Mouse (Mus musculus) cerebellum, postnatal 10 days (tissue): Measurements from ENCODE around the gene D630036H23Rik.
"Not testable (repeated sequence)": the region's sequence is repeated elsewhere in the genome, so short reads cannot be mapped to it uniquely, and the experiment has no call there.

ENCODE experiments used
- DNase-seq, 2 experiments: peaks; one replicate each; pipeline ENCODE4 v3.0.0; 2021; ENCODE audit warnings: mixed read lengths in 2 of 2

Gene D630036H23Rik

DNA sequence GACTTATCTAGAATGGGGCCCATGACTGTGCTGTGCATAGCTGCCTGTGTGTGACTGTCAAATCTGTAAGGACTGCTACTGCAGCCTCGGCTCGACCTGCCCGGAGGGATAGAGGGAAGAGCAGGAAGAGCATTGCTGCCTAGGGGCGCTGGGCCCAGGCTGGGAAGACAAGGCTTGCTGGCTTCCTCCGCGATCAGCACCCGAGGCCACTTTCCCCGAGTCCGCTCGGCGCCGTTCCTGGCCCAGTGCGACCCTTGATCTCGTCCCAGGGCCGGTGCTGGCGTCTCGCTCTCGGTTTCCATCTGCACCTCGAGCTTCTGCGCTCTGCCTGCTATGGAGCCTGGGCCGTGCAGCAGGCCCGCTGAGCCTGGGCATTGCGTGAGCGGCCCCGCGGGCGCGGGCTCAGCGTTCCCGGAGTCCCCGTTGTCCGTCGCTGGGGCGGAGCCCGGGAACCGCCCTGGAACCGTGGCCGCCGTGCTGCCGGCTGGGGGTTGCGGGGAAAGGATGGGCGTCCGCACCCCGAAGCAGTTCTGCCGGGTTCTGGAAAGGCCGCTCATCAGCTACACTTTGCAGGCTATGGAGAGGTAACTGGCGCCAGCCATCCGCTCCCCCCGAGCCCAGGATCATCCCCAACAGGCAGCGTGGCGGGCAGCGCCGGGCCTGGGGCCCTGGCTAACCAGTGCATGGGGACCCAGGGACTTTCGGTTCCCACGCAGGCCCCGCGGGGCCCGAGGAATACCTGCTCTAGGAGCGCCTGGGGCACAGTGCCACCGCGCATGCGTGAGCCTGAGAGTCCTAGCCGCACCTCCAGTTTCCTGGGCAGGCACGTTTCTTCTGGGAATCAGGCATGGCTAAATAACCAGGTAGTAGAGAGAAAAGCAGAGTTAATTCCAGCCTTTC lies at the start of gene D630036H23Rik, which contains the start of gene Ispd:
Gene D630036H23Rik, minus strand, starts transcription at position 741 of the 900 bp plus-strand sequence.
Gene Ispd, plus strand, starts transcription at position 10 of the 900 bp plus-strand sequence.
- peak; percentile 94 for DNase-seq

GRCm38 (mm10) chr12:36426163-36427045 lies 44.4 kb upstream of the D630036H23Rik start:
- no peak for DNase-seq

DNA sequence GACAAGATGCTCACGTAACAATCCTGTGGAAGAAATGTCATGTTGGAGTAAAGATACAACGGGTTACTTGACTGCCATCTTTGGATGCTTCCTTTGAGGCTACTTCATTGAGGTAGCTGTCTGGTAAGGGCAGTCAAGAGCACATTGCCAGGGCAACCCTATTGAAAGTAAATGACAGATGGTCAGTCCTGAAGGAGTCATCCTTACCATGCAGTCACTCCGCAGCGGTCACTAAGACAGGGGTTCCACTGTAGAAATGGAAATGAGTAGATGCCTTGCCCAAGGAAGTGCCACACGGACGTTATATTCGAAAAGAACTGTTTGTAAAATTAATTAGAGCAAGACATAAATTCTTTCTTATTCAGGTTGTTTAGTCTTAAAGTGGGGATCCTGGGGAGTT lies 43.3 kb upstream of the D630036H23Rik start:
- DNase-seq: no peak

GRCm38 (mm10) chr12:36423677-36424076 lies 41.7 kb upstream of the D630036H23Rik start:
- DNase-seq: peak in 1 of 2 experiments; percentile 11

DNA sequence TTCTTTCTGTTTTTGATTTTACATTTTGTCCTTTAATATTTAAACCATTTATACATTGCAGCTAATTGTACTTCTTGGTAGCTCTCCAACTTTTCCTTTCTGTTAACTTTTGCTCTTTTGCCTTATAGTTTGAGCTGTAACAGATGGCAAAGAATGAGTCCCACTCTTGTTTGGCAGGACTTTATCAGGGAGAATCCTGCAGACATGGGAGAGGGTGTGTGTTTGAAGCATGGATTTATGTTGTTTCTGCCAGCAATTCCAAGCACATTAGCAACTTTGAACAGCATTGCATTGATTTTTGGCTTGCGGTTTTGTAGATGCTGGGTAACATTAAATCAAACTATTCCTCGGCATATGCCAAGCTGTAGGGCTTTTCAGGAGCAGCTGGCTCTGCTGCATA lies 13.1 kb upstream of the D630036H23Rik start:
- no peak for DNase-seq

DNA sequence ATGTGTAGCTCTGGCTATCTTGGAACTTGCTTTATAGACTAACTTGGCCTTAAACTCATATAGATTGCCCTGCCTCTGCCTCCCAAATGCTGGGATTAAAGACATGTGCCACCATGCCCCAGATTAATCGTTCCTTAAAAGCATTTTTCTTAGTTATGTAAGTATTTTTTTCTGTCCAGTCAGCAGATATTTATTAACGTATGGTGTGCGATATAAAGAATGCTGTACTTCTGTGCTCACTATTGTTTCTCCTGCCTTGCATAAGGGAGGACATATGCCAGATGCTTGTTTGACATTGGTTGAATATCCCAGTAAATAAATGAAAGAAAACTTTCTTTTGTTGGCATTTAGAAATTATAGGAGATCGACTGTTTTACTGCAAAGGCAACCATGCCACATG lies 5.0 kb upstream of the D630036H23Rik start:
- DNase-seq: no peak

DNA sequence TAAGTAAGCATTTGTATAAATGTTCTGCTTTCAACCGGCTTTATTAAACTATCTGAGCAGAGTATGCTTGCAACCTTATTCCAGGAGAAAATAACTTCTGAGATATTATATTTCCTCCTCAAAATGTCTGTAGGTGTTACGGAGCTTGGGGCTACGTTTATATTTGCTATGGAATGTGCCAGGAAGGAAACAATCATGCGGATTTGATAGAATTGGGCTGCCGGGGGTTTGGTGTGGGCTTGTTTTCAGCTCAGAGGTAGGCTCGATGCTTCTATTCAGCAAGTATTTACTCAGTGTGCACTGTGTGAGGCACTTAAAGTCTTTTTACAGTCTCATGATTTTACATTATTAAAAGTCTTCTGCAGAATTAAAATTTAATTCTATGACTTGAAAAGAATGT lies 3.4 kb upstream of the D630036H23Rik start:
- no peak for DNase-seq

DNA sequence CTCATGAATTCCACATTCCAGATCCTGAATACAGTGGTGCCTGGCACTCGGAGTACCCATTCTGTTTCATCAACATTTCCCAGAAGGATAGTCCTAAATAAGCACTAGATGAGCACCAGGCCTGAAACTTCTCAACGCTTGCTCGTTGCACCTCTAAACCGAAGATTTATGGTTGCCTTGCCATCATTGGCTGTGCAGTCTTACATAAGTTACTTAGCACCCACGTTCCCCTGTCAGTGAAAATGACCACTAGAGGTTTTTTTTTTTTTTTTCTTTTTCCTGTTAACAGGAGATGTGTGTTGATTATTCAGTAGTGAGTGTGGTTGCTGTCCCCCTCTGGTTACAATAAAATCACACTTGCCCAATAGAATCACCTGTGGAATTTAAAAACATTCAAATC lies 1.2 kb downstream of the D630036H23Rik start:
- DNase-seq: peak in 1 of 2 experiments; percentile 26

- DNase-seq: no peak
Observed at GRCm38 (mm10) chr12:36380254-36380653, 1.7 kb downstream of the D630036H23Rik start.

DNA sequence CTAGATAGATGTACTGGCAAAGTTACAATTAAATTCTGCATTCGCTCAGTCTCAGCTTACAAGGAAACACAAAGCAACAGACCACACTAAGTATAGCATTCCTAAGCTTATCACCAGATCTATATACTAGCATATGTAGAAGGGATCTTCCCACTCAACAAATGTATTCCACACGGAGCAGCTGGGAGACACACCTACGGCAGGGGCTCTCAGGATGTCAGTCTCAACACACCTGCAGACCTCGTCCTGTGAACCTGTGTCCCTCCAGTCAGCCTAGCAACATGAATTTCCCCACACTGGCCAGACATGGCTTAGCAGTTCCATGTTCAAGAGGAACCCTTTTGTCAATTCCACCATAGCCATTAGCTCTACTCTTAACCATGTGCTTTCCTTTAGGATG lies 5.6 kb downstream of the D630036H23Rik start:
- DNase-seq: not testable (repeated sequence)

DNA sequence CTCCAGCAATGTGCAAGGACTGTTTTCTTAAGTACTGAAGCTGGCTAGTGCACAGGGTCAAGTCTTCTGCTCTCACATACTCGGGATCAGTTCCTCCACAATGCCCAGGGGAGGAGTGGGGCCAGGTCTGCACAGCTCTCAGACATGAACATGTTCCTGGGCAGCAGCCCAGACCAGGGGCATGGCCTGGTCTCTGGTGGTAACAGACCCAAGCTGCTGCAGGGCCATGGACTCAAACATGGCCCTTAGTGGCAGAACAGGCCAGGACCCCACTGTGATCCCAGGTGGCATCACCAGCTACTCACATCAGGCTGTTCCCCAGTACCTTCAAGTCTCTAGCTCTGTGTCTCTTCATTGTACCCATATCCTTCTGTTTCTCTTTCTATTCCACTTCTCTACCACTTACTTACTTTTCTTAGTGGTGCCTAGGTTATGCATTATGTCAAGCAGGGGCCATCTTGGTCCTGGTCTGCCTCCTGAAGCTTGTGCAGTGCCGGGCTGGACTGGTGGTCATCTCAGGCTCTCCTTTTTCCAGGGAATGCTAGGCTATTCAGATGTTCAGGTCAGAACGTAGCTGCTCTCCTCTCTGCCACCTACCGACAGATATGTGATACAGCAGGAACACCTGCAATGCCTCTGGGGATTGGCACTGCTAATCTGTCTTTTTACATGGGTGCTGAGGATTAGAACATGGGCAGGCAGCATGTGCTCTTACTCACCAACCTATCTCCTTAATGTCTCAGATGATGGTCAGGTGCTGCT lies 8.6 kb downstream of the D630036H23Rik start:
- DNase-seq: no peak

DNA sequence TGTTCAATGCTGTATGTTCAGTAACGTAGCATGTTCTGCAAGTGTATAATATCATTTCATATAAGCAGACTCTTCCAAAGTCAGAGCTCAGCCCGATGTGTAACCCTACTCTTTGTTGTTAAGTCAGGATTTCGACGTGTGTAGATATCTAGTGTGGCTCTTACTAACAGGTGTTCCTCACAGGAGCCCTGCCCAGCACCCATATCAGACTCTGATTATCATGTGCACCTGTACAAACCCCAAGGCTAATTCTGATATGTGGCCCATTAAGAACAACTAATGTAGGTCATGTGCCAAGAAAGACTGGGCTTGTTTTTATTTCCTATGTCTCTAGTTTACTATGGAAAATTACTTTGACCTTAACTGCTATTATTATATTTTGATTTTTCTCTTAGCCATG lies 18.0 kb downstream of the D630036H23Rik start:
- no peak for DNase-seq

- no peak for DNase-seq
Observed at GRCm38 (mm10) chr12:36360693-36361092, 21.3 kb downstream of the D630036H23Rik start.

- DNase-seq: no peak
Observed at GRCm38 (mm10) chr12:36360064-36360463, 21.9 kb downstream of the D630036H23Rik start.

DNA sequence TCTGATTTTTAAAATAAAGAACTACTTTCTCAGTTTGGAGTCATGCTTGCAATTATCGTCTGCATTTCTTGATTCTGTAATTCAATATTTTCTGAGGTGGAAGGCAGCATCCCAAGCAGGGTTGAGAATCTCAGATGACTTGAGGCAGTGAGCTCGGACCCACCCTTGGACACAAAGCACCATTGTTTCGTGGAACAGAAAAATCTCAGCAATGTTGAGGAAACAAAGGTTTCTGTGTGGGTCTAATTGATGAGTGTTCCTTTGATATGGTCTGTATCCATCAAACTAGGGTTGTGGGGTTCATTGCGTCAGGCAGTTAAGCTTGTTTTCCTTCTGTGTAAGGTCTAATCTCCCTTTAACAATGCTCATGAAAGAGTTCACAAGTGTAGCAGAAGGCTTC lies 37.9 kb downstream of the D630036H23Rik start:
- DNase-seq: no peak

GRCm38 (mm10) chr12:36333837-36334281 lies 48.1 kb downstream of the D630036H23Rik start:
- DNase-seq: no peak

GRCm38 (mm10) chr12:36332676-36333075 lies 49.3 kb downstream of the D630036H23Rik start:
- DNase-seq: peak; percentile 38 to 51
